Mouse (Mus musculus): ENCODE data around the gene Trpm6. TPM values are rescaled to one million over a fixed set of nuclear protein-coding genes. Genes with fewer than 3 reads are reported as not detected.

Gene Trpm6
- polyA plus RNA-seq, 1 experiment from 2014 or later, result 4.5 TPM

GRCm38 (mm10) chr19:18911755-18912340, 162.1 kb downstream of the Trpm6 start:
- DNase-seq (ENCODE audit: low spot score), result no peak
- no peak overlapping the region for H3K9ac ChIP-seq (replicated peaks; ENCODE audit: low read depth)
- no peaks in the 10 kb centered on the region for H3K9me3 ChIP-seq (ENCODE audit: low read length)
- H3K27ac ChIP-seq (ENCODE audit: low read length), result no peak overlapping the region
- H3K4me1 ChIP-seq (ENCODE audit: insufficient read depth, low read depth, low read length), result no peaks in the 10 kb centered on the region
- no peak overlapping the region for H3K4me3 ChIP-seq (ENCODE audit: low read depth, low read length)
- H3K36me3 ChIP-seq (ENCODE audit: insufficient read depth, low read length), result no peaks in the 10 kb centered on the region
- ATAC-seq, result no peak
- H3K4me2 ChIP-seq (replicated peaks; ENCODE audit: low read depth, low read length), result no peak overlapping the region
- TF ChIP-seq CTCF (IDR thresholded peaks at IDR 0.05), result no peak
- no peak for TF ChIP-seq EP300 (IDR thresholded peaks at IDR 0.05)
- H3K27me3 ChIP-seq (replicated peaks; ENCODE audit: insufficient read depth, low read length), result no peaks in the 10 kb centered on the region

GRCm38 (mm10) chr19:18941391-18941790, 191.6 kb downstream of the Trpm6 start:
- no peaks in the 10 kb centered on the region for H3K36me3 ChIP-seq (ENCODE audit: insufficient read depth, low read length)
- H3K27ac ChIP-seq (ENCODE audit: low read length), result no peak overlapping the region
- 75% methylated on average over 6 of the region's 6 CpGs for WGBS
- H3K4me3 ChIP-seq (ENCODE audit: low read depth, low read length), result no peak overlapping the region
- H3K27me3 ChIP-seq (replicated peaks; ENCODE audit: insufficient read depth, low read length), result no peaks in the 10 kb centered on the region
- no peak for TF ChIP-seq EP300 (IDR thresholded peaks at IDR 0.05)
- TF ChIP-seq CTCF (IDR thresholded peaks at IDR 0.05), result no peak
- H3K4me2 ChIP-seq (replicated peaks; ENCODE audit: low read depth, low read length), result no peak overlapping the region
- ATAC-seq, result no peak
- no peak overlapping the region for H3K9ac ChIP-seq (replicated peaks; ENCODE audit: low read depth)
- no peaks in the 10 kb centered on the region for H3K4me1 ChIP-seq (ENCODE audit: insufficient read depth, low read depth, low read length)
- H3K9me3 ChIP-seq (ENCODE audit: low read length), result no peaks in the 10 kb centered on the region
- no peak for DNase-seq (ENCODE audit: low spot score)

Other genes starting within 250 kb of the Trpm6 start
- 215 and 248 TPM in 2 replicates for gene Ostf1, start 118.2 kb upstream of the Trpm6 start, polyA plus RNA-seq (2015; fragmentation: Nextera tagmentation; extraction: Ambion mirVana)
- 5.0 and 7.4 TPM in 2 replicates for gene Nmrk1, start 118.0 kb upstream of the Trpm6 start, polyA plus RNA-seq (2015; fragmentation: Nextera tagmentation; extraction: Ambion mirVana)
- gene Carnmt1, start 79.2 kb upstream of the Trpm6 start, polyA plus RNA-seq (2015; fragmentation: Nextera tagmentation; extraction: Ambion mirVana), result 21.1 and 25.1 TPM in 2 replicates
- 18.5 and 19.8 TPM in 2 replicates for gene D030056L22Rik, start 36.8 kb upstream of the Trpm6 start, polyA plus RNA-seq (2015; fragmentation: Nextera tagmentation; extraction: Ambion mirVana)

Data from lung, postnatal 0 days (tissue).